17 mouse cellular contexts compared by ENCODE assay signal in the genomic region with DNA sequence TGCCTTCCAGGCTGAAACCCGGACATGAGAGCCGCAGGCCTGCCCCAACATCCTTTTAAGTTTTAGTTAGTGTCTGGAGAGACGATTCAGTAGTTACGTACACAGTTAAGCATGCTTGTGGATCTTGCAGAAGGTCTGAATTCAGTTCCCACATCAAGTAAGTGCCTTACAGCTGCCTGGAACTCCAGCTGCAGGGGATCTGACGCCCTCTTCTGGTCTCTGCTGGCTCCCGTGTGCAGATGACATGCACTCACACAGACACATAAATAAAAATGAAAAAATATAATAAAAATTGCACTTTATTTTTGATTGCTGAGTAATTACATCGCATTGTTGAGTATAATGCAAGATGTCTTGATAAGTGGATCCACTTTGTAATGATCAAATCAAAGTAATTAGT. TPM values are rescaled to one million over a fixed set of nuclear protein-coding genes. Genes with fewer than 3 reads are reported as not detected.
DNase-seq lines count a peak whose midpoint lies in the region; ATAC-seq and TF ChIP-seq lines count a peak whose summit lies in the region.
"Had no signal": no experiment of that assay in that cellular context is flagged by ENCODE, and none has a peak within 500 bp of the region (broad histone marks: within the 10 kb centered on the region; RNA-seq: fewer than 3 reads in every experiment).

No protein-coding gene starts in this region.

- no peak for TF ChIP-seq POLR2A in bone marrow, adult 2 months (IDR thresholded peaks at IDR 0.05; ENCODE audit: borderline replicate concordance, control insufficient read depth, low read depth, low read length)

- no peak overlapping the region for H3K27ac ChIP-seq in hindbrain, postnatal 0 days
- no peak overlapping the region for H3K27ac ChIP-seq in hindbrain, embryonic 12.5 days
- H3K27ac ChIP-seq in midbrain, postnatal 0 days (ENCODE audit: low read depth, low read length), result no peak overlapping the region
- H3K27ac ChIP-seq in midbrain, embryonic 15.5 days, result no peak overlapping the region
- H3K27ac ChIP-seq in bone marrow, adult 2 months (ENCODE audit: control insufficient read depth, insufficient read depth, low read depth, low read length, poor library complexity), result no peak overlapping the region
- H3K27ac ChIP-seq in hindbrain, embryonic 13.5 days, result no peak overlapping the region
- H3K27ac ChIP-seq: heart, embryonic 13.5 days; hindbrain, embryonic 10.5 days; midbrain, embryonic 10.5 days had no signal

- H3K4me2 ChIP-seq in hindbrain, postnatal 0 days (ENCODE audit: low read depth, low read length), result no peak overlapping the region
- H3K4me2 ChIP-seq in hindbrain, embryonic 12.5 days (replicated peaks), result no peak overlapping the region
- no peak overlapping the region for H3K4me2 ChIP-seq in midbrain, postnatal 0 days (ENCODE audit: low read depth, low read length, poor library complexity, severe bottlenecking)
- no peak overlapping the region for H3K4me2 ChIP-seq in midbrain, embryonic 15.5 days
- no peak overlapping the region for H3K4me2 ChIP-seq in hindbrain, embryonic 13.5 days

- 80% methylated on average over 7 of the region's 7 CpGs for WGBS in hindbrain, postnatal 0 days
- WGBS in hindbrain, embryonic 12.5 days, result 80% methylated on average over 7 of the region's 7 CpGs
- 84% methylated on average over 7 of the region's 7 CpGs for WGBS in midbrain, postnatal 0 days
- 76% methylated on average over 7 of the region's 7 CpGs for WGBS in midbrain, embryonic 15.5 days
- WGBS in bone marrow, adult 2 months, result 77% methylated on average over 7 of the region's 7 CpGs
- WGBS in hindbrain, embryonic 13.5 days, result 80% methylated on average over 7 of the region's 7 CpGs

- no peak overlapping the region for H3K4me3 ChIP-seq in hindbrain, postnatal 0 days (ENCODE audit: low read length)
- H3K4me3 ChIP-seq in hindbrain, embryonic 12.5 days, result no peak overlapping the region
- no peak overlapping the region for H3K4me3 ChIP-seq in midbrain, postnatal 0 days (ENCODE audit: low read depth, low read length)
- H3K4me3 ChIP-seq in midbrain, embryonic 15.5 days, result no peak overlapping the region
- H3K4me3 ChIP-seq in bone marrow, adult 2 months (replicated peaks; ENCODE audit: control insufficient read depth, low read depth, low read length), result no peak overlapping the region
- no peak overlapping the region for H3K4me3 ChIP-seq in hindbrain, embryonic 13.5 days
- H3K4me3 ChIP-seq: heart, embryonic 13.5 days; hindbrain, embryonic 10.5 days; midbrain, embryonic 10.5 days had no signal

- DNase-seq in hindbrain, postnatal 0 days (ENCODE audit: low spot score), result no peak
- DNase-seq in midbrain, postnatal 0 days (ENCODE audit: low spot score), result no peak
- DNase-seq in splenic B cell, adult 2 months (ENCODE audit: low read depth, low spot score), result peak; percentile 53
- no peak for DNase-seq in retina, embryonic 14.5 days (ENCODE audit: low spot score)
- DNase-seq: cerebellum, adult 18-20 months; gastrocnemius, postnatal 36 days; kidney, adult 11 months; lung, postnatal 10 days had no signal

- H3K9ac ChIP-seq in hindbrain, postnatal 0 days (replicated peaks; ENCODE audit: low read length), result no peak overlapping the region
- H3K9ac ChIP-seq in hindbrain, embryonic 12.5 days, result no peak overlapping the region
- H3K9ac ChIP-seq in midbrain, postnatal 0 days (replicated peaks; ENCODE audit: low read length, poor library complexity, severe bottlenecking), result no peak overlapping the region
- H3K9ac ChIP-seq in midbrain, embryonic 15.5 days, result no peak overlapping the region
- H3K9ac ChIP-seq in hindbrain, embryonic 13.5 days, result no peak overlapping the region
- H3K9ac ChIP-seq: heart, embryonic 13.5 days had no signal

- H3K36me3 ChIP-seq in hindbrain, postnatal 0 days (ENCODE audit: insufficient read depth, low read length), result no peaks in the 10 kb centered on the region
- H3K36me3 ChIP-seq in hindbrain, embryonic 12.5 days, result no peaks in the 10 kb centered on the region
- H3K36me3 ChIP-seq in midbrain, postnatal 0 days (ENCODE audit: insufficient read depth, low read length), result no peaks in the 10 kb centered on the region
- H3K36me3 ChIP-seq in midbrain, embryonic 15.5 days (replicated peaks), result no peaks in the 10 kb centered on the region
- no peaks in the 10 kb centered on the region for H3K36me3 ChIP-seq in splenic B cell, adult 2 months (ENCODE audit: control insufficient read depth, insufficient read depth, low read length, poor library complexity, severe bottlenecking)
- H3K36me3 ChIP-seq in hindbrain, embryonic 13.5 days, result no peaks in the 10 kb centered on the region
- H3K36me3 ChIP-seq: heart, embryonic 13.5 days; hindbrain, embryonic 10.5 days; midbrain, embryonic 10.5 days had no signal

- H3K9me3 ChIP-seq in hindbrain, postnatal 0 days (ENCODE audit: low read length), result no peaks in the 10 kb centered on the region
- H3K9me3 ChIP-seq in hindbrain, embryonic 12.5 days (replicated peaks), result no peaks in the 10 kb centered on the region
- no peaks in the 10 kb centered on the region for H3K9me3 ChIP-seq in midbrain, postnatal 0 days (ENCODE audit: low read length)
- no peaks in the 10 kb centered on the region for H3K9me3 ChIP-seq in midbrain, embryonic 15.5 days
- no peaks in the 10 kb centered on the region for H3K9me3 ChIP-seq in hindbrain, embryonic 13.5 days
- H3K9me3 ChIP-seq: heart, embryonic 13.5 days; hindbrain, embryonic 10.5 days; midbrain, embryonic 10.5 days had no signal

- no peaks in the 10 kb centered on the region for H3K27me3 ChIP-seq in hindbrain, postnatal 0 days (ENCODE audit: insufficient read depth, low read length)
- H3K27me3 ChIP-seq in hindbrain, embryonic 12.5 days, result no peaks in the 10 kb centered on the region
- no peaks in the 10 kb centered on the region for H3K27me3 ChIP-seq in midbrain, postnatal 0 days (ENCODE audit: insufficient read depth, low read length)
- no peaks in the 10 kb centered on the region for H3K27me3 ChIP-seq in midbrain, embryonic 15.5 days (replicated peaks)
- H3K27me3 ChIP-seq in splenic B cell, adult 2 months (ENCODE audit: control insufficient read depth, insufficient read depth, low read length, poor library complexity, severe bottlenecking), result no peaks in the 10 kb centered on the region
- H3K27me3 ChIP-seq in hindbrain, embryonic 13.5 days, result peaks cover 3% of the 10 kb centered on the region; the same call in 1 of the 2 replicates
- H3K27me3 ChIP-seq: heart, embryonic 13.5 days had no signal

- no peak for ATAC-seq in hindbrain, postnatal 0 days
- no peak for ATAC-seq in hindbrain, embryonic 12.5 days (ENCODE audit: low FRiP score)
- ATAC-seq in midbrain, postnatal 0 days (ENCODE audit: low FRiP score), result no peak
- ATAC-seq in midbrain, embryonic 15.5 days (replicated peaks), result no peak
- ATAC-seq in hindbrain, embryonic 13.5 days (ENCODE audit: low FRiP score), result no peak

- H3K4me1 ChIP-seq in hindbrain, postnatal 0 days (ENCODE audit: insufficient read depth, low read length), result no peaks in the 10 kb centered on the region
- H3K4me1 ChIP-seq in hindbrain, embryonic 12.5 days, result peaks cover 4% of the 10 kb centered on the region; the same call in 1 of the 2 replicates
- no peaks in the 10 kb centered on the region for H3K4me1 ChIP-seq in midbrain, postnatal 0 days (ENCODE audit: insufficient read depth, low read length)
- H3K4me1 ChIP-seq in midbrain, embryonic 15.5 days, result peaks cover 4% of the 10 kb centered on the region; the same call in 1 of the 2 replicates
- H3K4me1 ChIP-seq in bone marrow, adult 2 months (ENCODE audit: control insufficient read depth, insufficient read depth, low read length), result no peaks in the 10 kb centered on the region; the same call in 1 of the 2 replicates
- H3K4me1 ChIP-seq in hindbrain, embryonic 13.5 days (replicated peaks), result peaks cover 11% of the 10 kb centered on the region

- 0 out of 2 replicates have a peak, but pooled peaks have one; percentile 2 for TF ChIP-seq CTCF in hindbrain, postnatal 0 days (IDR thresholded peaks at IDR 0.05; ENCODE audit: low read depth)
- 0 out of 2 replicates have a peak, but pooled peaks have one; percentile 20 for TF ChIP-seq CTCF in midbrain, postnatal 0 days (IDR thresholded peaks at IDR 0.05)
- peak; percentile 48; the same call in 1 of the 2 replicates for TF ChIP-seq CTCF in bone marrow, adult 2 months (IDR thresholded peaks at IDR 0.05; ENCODE audit: control insufficient read depth, insufficient read depth, low read length)

RNA-seq across cellular contexts. Expression of gene Unc5cl, which starts 1.2 kb away (rescaled TPM):
- 0.26 TPM in 1 of 2 replicates, not detected in the other for total RNA-seq in hindbrain, postnatal 0 days (2014; rRNA removed)
- 0.13 and 0.32 TPM in 2 replicates for polyA plus RNA-seq in hindbrain, postnatal 0 days (2015; fragmentation: Nextera tagmentation; extraction: Ambion mirVana)
- polyA plus RNA-seq in hindbrain, embryonic 12.5 days (2016; fragmentation: Nextera tagmentation; extraction: Ambion mirVana), result 0.26 and 0.49 TPM in 2 replicates
- 0.19 and 0.49 TPM in 2 replicates for total RNA-seq in midbrain, postnatal 0 days (2014; rRNA removed)
- polyA plus RNA-seq in midbrain, postnatal 0 days (2015; fragmentation: Nextera tagmentation; extraction: Ambion mirVana), result 0.06 and 0.32 TPM in 2 replicates
- 0.22 and 0.23 TPM in 2 replicates for polyA plus RNA-seq in midbrain, embryonic 15.5 days (2015; fragmentation: Nextera tagmentation; extraction: Ambion mirVana)
- 4.3 and 4.7 TPM in 2 replicates for polyA plus RNA-seq in bone marrow, adult 2 months (2011; ENCODE audit: insufficient read depth, insufficient read length, low replicate concordance, missing spikeins)
- polyA plus RNA-seq in hindbrain, embryonic 13.5 days (2015; fragmentation: Nextera tagmentation; extraction: Ambion mirVana), result 0.26 and 0.38 TPM in 2 replicates
- total RNA-seq: gastrocnemius, postnatal 36 days had no signal
- polyA plus RNA-seq: midbrain, embryonic 10.5 days had no signal

RNA-seq across cellular contexts. Expression of gene Tspo2, which starts 2.2 kb away (rescaled TPM):
- total RNA-seq in hindbrain, postnatal 0 days (2014; rRNA removed), result 0.22 and 2.0 TPM in 2 replicates
- polyA plus RNA-seq in hindbrain, postnatal 0 days (2015; fragmentation: Nextera tagmentation; extraction: Ambion mirVana), result 0.58 and 0.90 TPM in 2 replicates
- polyA plus RNA-seq in hindbrain, embryonic 12.5 days (2016; fragmentation: Nextera tagmentation; extraction: Ambion mirVana), result 1.9 and 2.5 TPM in 2 replicates
- 0.22 and 0.85 TPM in 2 replicates for total RNA-seq in midbrain, postnatal 0 days (2014; rRNA removed)
- 0.74 and 1.4 TPM in 2 replicates for polyA plus RNA-seq in midbrain, postnatal 0 days (2015; fragmentation: Nextera tagmentation; extraction: Ambion mirVana)
- polyA plus RNA-seq in midbrain, embryonic 15.5 days (2015; fragmentation: Nextera tagmentation; extraction: Ambion mirVana), result 1.7 and 2.6 TPM in 2 replicates
- polyA plus RNA-seq in bone marrow, adult 2 months (2011; ENCODE audit: insufficient read depth, insufficient read length, low replicate concordance, missing spikeins), result 307 and 314 TPM in 2 replicates
- 1.8 and 2.7 TPM in 2 replicates for polyA plus RNA-seq in hindbrain, embryonic 13.5 days (2015; fragmentation: Nextera tagmentation; extraction: Ambion mirVana)
- total RNA-seq: gastrocnemius, postnatal 36 days; left cerebral cortex, adult 18-20 months had no signal
- polyA plus RNA-seq: urinary bladder, adult 2 months had no signal

RNA-seq across cellular contexts. Expression of gene Apobec2, which starts 20.8 kb away (rescaled TPM):
- total RNA-seq in hindbrain, postnatal 0 days (2014; rRNA removed), result 0.78 and 1.2 TPM in 2 replicates
- 1.1 and 1.2 TPM in 2 replicates for polyA plus RNA-seq in hindbrain, postnatal 0 days (2015; fragmentation: Nextera tagmentation; extraction: Ambion mirVana)
- 2.1 and 5.3 TPM in 2 replicates for polyA plus RNA-seq in hindbrain, embryonic 12.5 days (2016; fragmentation: Nextera tagmentation; extraction: Ambion mirVana)
- 0.11 and 0.80 TPM in 2 replicates for total RNA-seq in midbrain, postnatal 0 days (2014; rRNA removed)
- 0.31 and 0.32 TPM in 2 replicates for polyA plus RNA-seq in midbrain, postnatal 0 days (2015; fragmentation: Nextera tagmentation; extraction: Ambion mirVana)
- 0.31 and 0.55 TPM in 2 replicates for polyA plus RNA-seq in midbrain, embryonic 15.5 days (2015; fragmentation: Nextera tagmentation; extraction: Ambion mirVana)
- polyA plus RNA-seq in bone marrow, adult 2 months (2011; ENCODE audit: insufficient read depth, insufficient read length, low replicate concordance, missing spikeins), result 0.92 TPM in 1 of 2 replicates, not detected in the other
- polyA plus RNA-seq in hindbrain, embryonic 13.5 days (2015; fragmentation: Nextera tagmentation; extraction: Ambion mirVana), result 0.67 and 0.81 TPM in 2 replicates
- total RNA-seq: left cerebral cortex, adult 18-20 months had no signal

RNA-seq across cellular contexts. Expression of gene Oard1, which starts 43.7 kb away (rescaled TPM):
- 9.9 and 10.2 TPM in 2 replicates for total RNA-seq in hindbrain, postnatal 0 days (2014; rRNA removed)
- polyA plus RNA-seq in hindbrain, postnatal 0 days (2015; fragmentation: Nextera tagmentation; extraction: Ambion mirVana), result 34.4 and 36.7 TPM in 2 replicates
- polyA plus RNA-seq in hindbrain, embryonic 12.5 days (2016; fragmentation: Nextera tagmentation; extraction: Ambion mirVana), result 52.4 and 61.5 TPM in 2 replicates
- 12.9 and 15.0 TPM in 2 replicates for total RNA-seq in midbrain, postnatal 0 days (2014; rRNA removed)
- polyA plus RNA-seq in midbrain, postnatal 0 days (2015; fragmentation: Nextera tagmentation; extraction: Ambion mirVana), result 28.0 and 30.2 TPM in 2 replicates
- polyA plus RNA-seq in midbrain, embryonic 15.5 days (2015; fragmentation: Nextera tagmentation; extraction: Ambion mirVana), result 38.3 and 41.3 TPM in 2 replicates
- 36.6 and 44.1 TPM in 2 replicates for polyA plus RNA-seq in bone marrow, adult 2 months (2011; ENCODE audit: insufficient read depth, insufficient read length, low replicate concordance, missing spikeins)
- polyA plus RNA-seq in hindbrain, embryonic 13.5 days (2015; fragmentation: Nextera tagmentation; extraction: Ambion mirVana), result 45.1 and 47.1 TPM in 2 replicates

RNA-seq across cellular contexts. Expression of gene Nfya, which starts 43.8 kb away (rescaled TPM):
- total RNA-seq in hindbrain, postnatal 0 days (2014; rRNA removed), result 29.0 and 39.7 TPM in 2 replicates
- 3.5 and 5.0 TPM in 2 replicates for polyA plus RNA-seq in hindbrain, postnatal 0 days (2015; fragmentation: Nextera tagmentation; extraction: Ambion mirVana)
- 16.7 and 18.6 TPM in 2 replicates for polyA plus RNA-seq in hindbrain, embryonic 12.5 days (2016; fragmentation: Nextera tagmentation; extraction: Ambion mirVana)
- 22.7 and 30.9 TPM in 2 replicates for total RNA-seq in midbrain, postnatal 0 days (2014; rRNA removed)
- polyA plus RNA-seq in midbrain, postnatal 0 days (2015; fragmentation: Nextera tagmentation; extraction: Ambion mirVana), result 3.8 and 4.1 TPM in 2 replicates
- polyA plus RNA-seq in midbrain, embryonic 15.5 days (2015; fragmentation: Nextera tagmentation; extraction: Ambion mirVana), result 12.2 and 12.3 TPM in 2 replicates
- 24.2 and 28.6 TPM in 2 replicates for polyA plus RNA-seq in bone marrow, adult 2 months (2011; ENCODE audit: insufficient read depth, insufficient read length, low replicate concordance, missing spikeins)
- polyA plus RNA-seq in hindbrain, embryonic 13.5 days (2015; fragmentation: Nextera tagmentation; extraction: Ambion mirVana), result 13.2 and 13.8 TPM in 2 replicates

Comparison
In these comparisons a context has a peak if more than half of its experiments do, and no peak if none do; other contexts are left out.
1. RNA of gene Tspo2, which starts 2.2 kb away (polyA plus RNA-seq): 307 to 314 TPM in bone marrow, adult 2 months; 1.9 to 2.5 TPM in hindbrain, embryonic 12.5 days, 1.8 to 2.7 TPM in hindbrain, embryonic 13.5 days, 1.7 to 2.6 TPM in midbrain, embryonic 15.5 days, 0.58 to 0.90 TPM in hindbrain, postnatal 0 days and 0.74 to 1.4 TPM in midbrain, postnatal 0 days; every median in the first group is over 10 times any median in the second.
2. Peak in every context shown above with its lines, with median percentiles within 50 percentile points of each other: CTCF ChIP-seq.